Mouse (Mus musculus) natural killer cell, adult 2 months (primary cell): Measurements from ENCODE around the gene Zdhhc4.
A peak's percentile ranks its signal among the peaks of the same experiment; 100 is the strongest.

Source experiments
- DNase-seq, 2 experiments: peaks; one replicate each; pipeline ENCODE4 v3.0.0; 2022; ENCODE audit warnings: low spot score in 2 of 2

Gene Zdhhc4

DNA sequence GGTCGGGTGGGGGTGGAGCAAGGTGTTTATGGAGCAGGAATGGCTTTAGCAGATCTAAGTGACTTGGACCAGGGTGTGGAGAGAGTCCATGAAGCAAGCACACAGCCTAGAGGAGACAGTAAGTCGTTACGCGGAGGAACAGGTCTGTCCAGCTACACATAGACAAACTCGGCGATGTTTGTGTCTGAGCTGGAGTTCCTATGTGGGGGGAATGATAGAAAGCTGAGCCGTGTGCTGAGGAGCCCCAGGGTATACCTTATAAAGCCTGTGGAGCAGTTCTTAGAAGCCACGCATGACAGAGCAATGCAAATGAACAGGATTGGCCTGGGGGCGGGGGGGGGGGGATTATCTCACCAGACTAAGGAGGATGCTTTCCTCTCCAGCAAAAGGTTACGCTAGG is 49.8 kb downstream of the Zdhhc4 start:
- DNase-seq: no peak

DNA sequence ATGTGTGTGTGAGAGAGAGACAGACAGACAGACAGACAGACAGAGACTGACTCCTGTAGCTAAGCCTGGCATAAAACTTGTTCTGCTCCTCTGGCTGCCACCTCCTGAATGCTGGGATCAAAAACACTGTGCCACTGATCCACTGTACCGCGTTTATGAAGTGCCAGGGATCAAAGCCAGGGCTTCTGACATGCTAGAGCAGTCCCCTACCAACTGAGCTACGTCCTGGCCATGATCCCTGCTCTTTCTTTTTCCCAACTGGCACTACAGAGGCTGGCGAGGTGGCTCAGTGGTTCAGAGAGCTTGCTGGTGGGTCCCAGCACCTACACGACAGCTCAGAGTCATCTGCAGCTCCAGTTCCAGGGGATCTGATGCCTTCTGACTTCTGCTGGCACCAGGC is 53.3 kb downstream of the Zdhhc4 start:
- no peak for DNase-seq

DNA sequence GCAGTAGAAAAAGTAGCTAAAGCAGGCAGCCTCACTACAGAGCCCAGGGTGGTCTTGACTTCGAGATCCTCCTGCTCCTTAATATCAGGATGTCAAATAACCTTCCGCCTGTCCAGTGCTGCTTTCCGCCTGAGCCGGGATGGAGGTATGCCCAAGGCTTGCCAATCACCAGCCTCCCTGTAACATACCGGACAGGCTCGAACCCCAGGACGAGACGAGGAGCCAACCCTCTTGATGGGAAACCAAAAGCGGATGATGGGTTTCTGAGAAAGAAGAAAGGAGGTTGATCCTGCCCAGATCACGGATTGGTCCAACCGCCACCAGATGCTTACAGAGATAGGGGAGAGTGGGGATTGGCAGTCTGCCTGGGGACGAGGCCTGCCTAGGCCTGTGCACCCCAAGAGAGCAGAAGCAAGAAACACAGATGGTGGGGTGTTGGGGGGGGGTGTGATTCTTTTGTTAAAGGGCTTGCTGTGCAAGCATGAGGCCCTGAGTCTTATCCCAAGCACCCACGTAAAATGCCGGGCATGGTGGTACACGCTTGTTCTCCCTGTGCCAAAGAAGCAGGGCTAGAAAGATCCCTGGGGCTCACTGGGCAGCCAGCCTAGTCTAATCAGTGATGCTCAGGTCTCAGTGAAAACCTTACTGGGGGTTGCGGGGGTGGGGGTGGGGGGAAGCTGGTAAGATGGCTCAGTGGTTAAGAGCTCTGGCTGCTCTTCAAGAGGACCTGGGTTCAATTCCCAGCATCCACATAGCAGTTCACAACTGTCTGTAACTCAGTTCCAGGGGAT is 56.3 kb downstream of the Zdhhc4 start:
- DNase-seq: no peak

DNA sequence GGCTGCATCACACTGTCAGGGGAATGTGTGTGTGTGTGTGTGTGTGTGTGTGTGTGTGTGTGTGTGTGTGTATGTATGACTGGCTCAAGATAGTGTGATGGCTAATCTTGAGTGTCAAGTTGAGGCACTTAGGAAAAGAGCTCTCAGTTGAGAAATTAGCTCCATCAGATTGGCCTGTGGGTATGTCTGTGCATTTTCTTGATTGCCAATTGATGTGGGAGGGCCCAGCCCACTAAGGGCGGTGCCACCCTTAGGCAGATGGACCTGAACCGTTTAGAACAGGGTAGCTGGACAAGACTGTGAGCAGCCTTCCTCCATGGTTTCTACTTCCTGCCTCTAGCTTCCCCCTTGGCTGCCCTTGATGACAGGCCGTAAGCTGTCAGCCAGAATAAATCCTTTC is 56.9 kb downstream of the Zdhhc4 start:
- no peak for DNase-seq

DNA sequence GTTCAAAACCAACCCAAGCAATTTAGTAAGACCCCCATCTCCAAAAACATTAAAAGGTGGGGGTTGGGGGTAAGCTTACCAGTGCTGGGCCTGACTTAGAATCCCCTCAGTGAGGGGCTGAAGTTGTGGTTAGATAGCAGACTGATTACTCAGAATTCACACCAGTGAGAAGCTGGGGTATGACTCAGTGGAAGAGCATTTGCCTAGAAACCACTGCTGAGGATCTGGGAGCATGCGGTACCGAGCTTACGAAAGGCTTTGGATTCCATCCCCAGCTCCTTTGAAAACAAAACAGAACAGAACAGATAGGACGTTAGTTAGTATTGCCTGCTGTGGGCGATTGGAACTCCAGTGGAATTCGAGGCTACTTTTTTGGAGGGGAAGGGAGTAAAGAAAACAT is 57.4 kb downstream of the Zdhhc4 start:
- no peak for DNase-seq

DNA sequence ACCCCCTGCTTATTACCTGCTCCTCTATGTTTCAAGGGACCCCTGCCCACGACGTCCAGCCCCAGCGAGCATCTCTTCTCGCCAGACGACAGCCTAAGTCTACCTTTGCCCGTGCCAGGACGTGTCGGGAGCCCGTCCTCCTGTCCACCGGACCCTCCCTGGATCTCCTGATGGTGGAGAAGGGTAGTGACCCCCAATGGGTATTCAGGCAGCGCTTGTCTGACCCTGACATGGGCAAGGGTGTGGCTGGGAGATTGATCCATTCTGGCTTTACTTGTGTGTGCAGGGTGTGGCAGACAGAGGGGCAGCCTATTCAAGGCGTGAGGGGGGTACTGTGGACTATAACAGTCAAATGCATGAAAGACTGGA is 58.9 kb downstream of the Zdhhc4 start:
- DNase-seq: no peak

DNA sequence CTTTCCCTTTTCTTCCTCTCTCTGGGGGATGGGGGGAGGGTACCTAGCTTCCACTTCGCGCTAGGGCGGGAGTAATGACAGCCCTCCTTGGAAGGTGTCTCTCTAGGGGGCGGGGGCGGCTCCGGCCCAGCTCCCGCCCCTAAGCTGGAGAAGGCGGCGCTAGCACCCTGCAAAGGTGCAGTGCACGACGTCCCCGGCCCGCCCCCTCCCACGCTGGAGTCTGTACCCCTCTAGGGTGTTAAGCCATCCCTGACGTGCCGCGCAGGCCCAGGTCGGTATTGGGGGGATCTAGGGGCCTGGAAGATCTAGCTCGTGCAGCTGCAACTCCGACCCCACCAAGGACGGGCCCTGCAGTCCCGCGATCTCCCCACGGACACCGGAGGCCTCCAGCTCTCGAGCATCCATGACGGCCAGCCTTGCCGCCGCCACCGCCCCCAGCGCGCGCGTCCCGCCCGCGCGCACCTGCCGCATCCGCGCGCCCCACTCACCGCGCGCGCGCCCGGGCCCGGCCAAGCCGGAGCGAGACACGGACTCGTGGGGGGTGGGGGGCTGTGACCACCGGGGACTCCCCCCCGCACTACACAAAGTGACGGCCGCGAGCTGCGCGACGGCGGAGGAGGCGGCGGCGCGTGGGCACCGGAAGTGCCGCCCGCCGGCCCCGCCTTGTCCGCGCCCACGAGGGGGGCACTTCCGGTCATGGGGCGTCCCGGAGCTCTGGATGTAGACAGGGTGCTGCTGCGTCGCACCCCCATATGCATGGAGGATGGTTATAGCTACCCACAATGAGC is 59.5 kb downstream of the Zdhhc4 start, which contains the start of gene Zfp316:
Gene Zfp316, minus strand, starts transcription at position 660 of the 788 bp plus-strand sequence.
- DNase-seq: peak; percentile 48 to 53

DNA sequence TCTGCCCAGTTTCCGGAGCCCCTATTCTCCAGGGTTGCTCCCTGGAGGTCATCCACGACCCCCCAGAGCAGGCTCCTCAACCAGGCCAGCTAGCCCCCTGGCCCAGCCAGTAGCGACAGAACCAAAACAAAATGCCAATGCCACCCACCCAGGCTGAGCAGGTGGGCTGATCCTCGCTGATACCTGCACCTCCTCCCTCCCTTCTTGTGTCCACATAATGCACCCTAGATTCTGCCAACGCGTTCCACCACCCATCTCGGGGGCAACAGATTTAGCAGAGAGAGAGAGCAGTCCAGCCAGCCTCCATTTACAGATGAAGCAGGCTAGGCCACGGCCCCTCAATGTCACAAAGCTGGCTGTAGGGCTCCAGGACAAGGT is 60.1 kb downstream of the Zdhhc4 start:
- DNase-seq: no peak

DNA sequence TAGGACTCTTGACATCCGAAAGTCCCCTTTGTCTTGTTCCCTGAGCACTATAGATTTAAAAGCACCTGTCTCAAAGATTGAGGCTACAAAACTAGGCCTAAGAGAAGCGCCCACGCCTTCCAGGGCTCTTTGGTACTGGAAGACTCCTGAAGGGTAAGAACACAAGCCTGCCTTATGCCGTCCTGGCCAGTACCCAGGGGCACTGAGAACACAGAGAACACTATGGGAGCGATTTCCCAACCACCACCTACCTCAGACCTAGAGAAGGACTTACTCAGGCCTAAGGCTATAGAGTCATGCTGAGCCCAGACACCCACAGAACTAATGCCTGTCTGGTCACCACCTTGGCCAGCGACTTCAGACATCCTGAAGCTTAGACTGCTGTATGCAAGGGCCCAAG is 62.3 kb downstream of the Zdhhc4 start:
- DNase-seq: no peak
